Mouse (Mus musculus) cortical plate, adult 2 months (tissue): ENCODE results near the gene Mtfr1l.

Experiments
- CTCF ChIP-seq: fragments of 200-500 bp; IDR thresholded peaks from 2 replicates; pipeline ENCODE4 v1.5.1; 2011; ENCODE audit warnings: mild to moderate bottlenecking, control low read depth, low read length; ENCODE audit not compliant: insufficient read depth; ENCODE audit errors: extremely low read depth
- POLR2A ChIP-seq: fragments of 200-500 bp; IDR thresholded peaks from 2 replicates; pipeline ENCODE4 v1.6.1; 2011; ENCODE audit warnings: mild to moderate bottlenecking, low read length, control low read depth; ENCODE audit not compliant: insufficient read depth; ENCODE audit errors: extremely low read depth

DNA sequence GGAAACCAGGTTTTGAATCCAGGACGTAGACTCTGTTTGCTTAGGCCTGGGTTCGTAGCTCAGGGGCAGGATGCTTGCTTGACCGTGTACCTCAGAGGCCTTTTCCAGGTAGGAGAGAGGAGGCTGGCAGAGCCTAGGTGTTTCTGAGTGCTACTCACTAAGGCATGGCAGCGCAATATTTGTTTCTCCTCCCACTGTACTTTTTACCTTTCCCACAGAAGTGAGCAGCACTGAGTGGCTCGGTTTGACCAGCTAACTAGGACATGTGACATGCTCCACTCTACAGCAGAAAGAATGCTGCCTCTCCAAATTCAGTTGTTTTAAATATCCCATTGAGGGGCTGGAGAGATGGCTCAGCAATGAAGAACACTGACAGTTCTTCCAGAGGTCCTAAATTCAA, 47.0 kb downstream of the Mtfr1l start:
- TF ChIP-seq CTCF, result no peak
- no peak for TF ChIP-seq POLR2A
